Mouse (Mus musculus) liver, postnatal 0 days (tissue): Measurements from ENCODE around the gene Mcu.

Experiments used
- CTCF ChIP-seq: sonication (generic); IDR thresholded peaks from 2 replicates; pipeline ENCODE4 v1.5.1; 2016; ENCODE audit warnings: antibody characterized with exemption, low read depth
- EP300 ChIP-seq: IDR thresholded peaks from 2 replicates; pipeline ENCODE4 v1.6.1; 2016; ENCODE audit warnings: antibody characterized with exemption, low read depth, mild to moderate bottlenecking

DNA sequence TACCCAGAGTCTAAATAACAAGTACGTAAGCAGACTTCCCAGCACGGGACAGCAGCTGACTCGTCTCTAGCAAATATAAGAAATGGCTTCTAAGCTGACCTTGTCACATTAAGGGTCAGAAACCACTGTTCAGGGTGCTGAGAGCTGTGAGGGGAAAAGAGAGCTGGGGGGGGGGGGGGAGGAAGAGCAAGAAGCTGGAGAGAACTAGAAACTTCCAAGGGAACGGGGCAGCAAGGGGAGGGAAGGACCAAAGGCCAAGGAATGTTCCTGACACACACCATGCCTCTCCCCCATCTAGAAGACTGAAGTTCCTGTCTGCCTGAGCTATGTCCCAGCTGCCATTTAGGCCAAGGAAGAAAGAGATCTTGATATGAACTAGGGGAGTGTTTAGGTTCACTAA lies 190.1 kb downstream of the Mcu start:
- TF ChIP-seq EP300, result no peak
- TF ChIP-seq CTCF, result no peak
